Comparison of ENCODE assay signal across 20 mouse cellular contexts in the genomic region with DNA sequence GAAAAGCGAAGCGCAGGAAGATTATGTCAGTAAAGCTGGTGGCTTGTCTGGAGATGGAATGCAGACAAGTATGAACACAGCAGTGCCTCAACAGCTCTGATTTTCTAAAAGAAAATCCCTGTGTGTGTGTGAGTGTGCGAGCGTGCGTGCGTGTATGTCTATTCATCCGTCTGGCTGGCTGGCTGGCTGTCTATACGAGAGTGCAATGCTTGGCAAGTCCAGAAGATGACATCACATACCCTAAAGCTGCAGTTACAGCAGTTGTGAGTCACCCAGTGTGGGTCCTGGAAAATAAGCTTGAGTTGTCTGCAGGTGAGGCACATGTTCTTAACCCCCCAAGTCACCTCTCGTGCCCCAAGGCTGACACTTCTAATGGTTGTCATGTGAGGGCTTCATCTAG. TPM values are rescaled to one million over a fixed set of nuclear protein-coding genes. Genes with fewer than 3 reads are reported as not detected.
DNase-seq lines count a peak whose midpoint lies in the region; ATAC-seq and TF ChIP-seq lines count a peak whose summit lies in the region.
"Had no signal": no experiment of that assay in that cellular context is flagged by ENCODE, and none has a peak within 500 bp of the region (broad histone marks: within the 10 kb centered on the region; RNA-seq: fewer than 3 reads in every experiment).

No protein-coding gene starts in this region.

- peaks cover 6% of the 10 kb centered on the region; the same call in 1 of the 2 replicates for H3K4me1 ChIP-seq in forebrain, embryonic 15.5 days
- H3K4me1 ChIP-seq in forebrain, embryonic 12.5 days: 0 out of 2 replicates have a peak, but pooled peaks cover 3% of the 10 kb centered on the region
- H3K4me1 ChIP-seq in limb, embryonic 13.5 days: peaks cover 42% of the 10 kb centered on the region
- H3K4me1 ChIP-seq: midbrain, embryonic 15.5 days had no signal

- no peak for TF ChIP-seq POLR2A in brain, embryonic 14.5 days (IDR thresholded peaks at IDR 0.05; ENCODE audit: borderline replicate concordance, extremely low read depth, insufficient read depth, insufficient read length, poor library complexity, severe bottlenecking)

- no peaks in the 10 kb centered on the region for H3K9me3 ChIP-seq in forebrain, embryonic 15.5 days
- no peaks in the 10 kb centered on the region for H3K9me3 ChIP-seq in forebrain, embryonic 12.5 days
- H3K9me3 ChIP-seq in limb, embryonic 13.5 days: no peaks in the 10 kb centered on the region
- H3K9me3 ChIP-seq: heart, embryonic 13.5 days; midbrain, embryonic 15.5 days had no signal

- no peak overlapping the region for H3K4me3 ChIP-seq in forebrain, embryonic 15.5 days
- H3K4me3 ChIP-seq in forebrain, embryonic 12.5 days (replicated peaks): no peak overlapping the region
- H3K4me3 ChIP-seq in limb, embryonic 13.5 days: no peak overlapping the region
- no peak overlapping the region for H3K4me3 ChIP-seq in left cerebral cortex, adult 2 months
- H3K4me3 ChIP-seq: heart, embryonic 13.5 days; midbrain, embryonic 15.5 days; myocyte had no signal

- H3K4me2 ChIP-seq in forebrain, embryonic 15.5 days (replicated peaks): no peak overlapping the region
- no peak overlapping the region for H3K4me2 ChIP-seq in forebrain, embryonic 12.5 days
- no peak overlapping the region for H3K4me2 ChIP-seq in limb, embryonic 13.5 days (replicated peaks)
- H3K4me2 ChIP-seq: heart, embryonic 13.5 days; liver, embryonic 11.5 days; midbrain, embryonic 15.5 days had no signal

- ATAC-seq in forebrain, embryonic 15.5 days (replicated peaks): peak; percentile 35; the same call in 1 of the 2 replicates
- ATAC-seq in forebrain, embryonic 12.5 days (ENCODE audit: low FRiP score): no peak
- ATAC-seq in limb, embryonic 13.5 days (ENCODE audit: low FRiP score, low read depth): peak; percentile 54; the same call in 1 of the 2 replicates
- ATAC-seq: hindbrain, embryonic 16.5 days; intestine, postnatal 0 days; midbrain, embryonic 15.5 days had no signal

- 53% methylated on average over 9 of the region's 9 CpGs for WGBS in forebrain, embryonic 15.5 days
- WGBS in forebrain, embryonic 12.5 days: 82% methylated on average over 9 of the region's 9 CpGs
- 78% methylated on average over 9 of the region's 9 CpGs for WGBS in limb, embryonic 13.5 days

- no peaks in the 10 kb centered on the region for H3K27me3 ChIP-seq in forebrain, embryonic 15.5 days
- H3K27me3 ChIP-seq in forebrain, embryonic 12.5 days: 0 out of 2 replicates have a peak, but pooled peaks cover 6% of the 10 kb centered on the region
- H3K27me3 ChIP-seq in limb, embryonic 13.5 days: no peaks in the 10 kb centered on the region
- H3K27me3 ChIP-seq: heart, embryonic 13.5 days; midbrain, embryonic 15.5 days had no signal

- TF ChIP-seq CTCF in brain, embryonic 14.5 days (IDR thresholded peaks at IDR 0.05; ENCODE audit: borderline replicate concordance, extremely low read depth, insufficient read depth, insufficient read length): no peak
- no peak for TF ChIP-seq CTCF in left cerebral cortex, adult 2 months (IDR thresholded peaks at IDR 0.05)

- peak; percentile 40 for DNase-seq in 3T3-L1 (ENCODE audit: low read depth, low spot score)
- peak; percentile 65 for DNase-seq in brain, embryonic 14.5 days (ENCODE audit: low read depth)
- no peak for DNase-seq in left cerebral cortex, adult 2 months (ENCODE audit: extremely low spot score in 1 of 2, low spot score in 2 of 2)
- DNase-seq in thymus, postnatal 4 days: no peak
- DNase-seq: B cell, adult 2 months; cerebellum, adult 9-10 months; lung, adult 18-20 months; lung, postnatal 36 days had no signal

- no peaks in the 10 kb centered on the region for H3K36me3 ChIP-seq in forebrain, embryonic 15.5 days
- peaks cover 29% of the 10 kb centered on the region for H3K36me3 ChIP-seq in forebrain, embryonic 12.5 days (replicated peaks)
- peaks cover 30% of the 10 kb centered on the region for H3K36me3 ChIP-seq in limb, embryonic 13.5 days
- H3K36me3 ChIP-seq: midbrain, embryonic 15.5 days had no signal

- H3K27ac ChIP-seq in forebrain, embryonic 15.5 days (replicated peaks): no peak overlapping the region
- no peak overlapping the region; the same call in 1 of the 2 replicates for H3K27ac ChIP-seq in forebrain, embryonic 12.5 days
- peak overlapping the region; percentile 48; the same call in 1 of the 2 replicates for H3K27ac ChIP-seq in limb, embryonic 13.5 days
- no peak overlapping the region for H3K27ac ChIP-seq in left cerebral cortex, adult 2 months
- H3K27ac ChIP-seq: heart, embryonic 13.5 days; midbrain, embryonic 15.5 days had no signal

- intact Hi-C loops in left cerebral cortex, adult 2 months (cut with DNase I): no loop called here

- H3K9ac ChIP-seq in forebrain, embryonic 15.5 days (replicated peaks): no peak overlapping the region
- no peak overlapping the region for H3K9ac ChIP-seq in forebrain, embryonic 12.5 days
- no peak overlapping the region for H3K9ac ChIP-seq in limb, embryonic 13.5 days
- H3K9ac ChIP-seq: heart, embryonic 13.5 days; midbrain, embryonic 15.5 days had no signal

RNA-seq across cellular contexts. Expression of a gene that starts 9.3 kb away (rescaled TPM):
- 39.4 and 40.1 TPM in 2 replicates for polyA plus RNA-seq in forebrain, embryonic 15.5 days (2015; fragmentation: Nextera tagmentation; extraction: Ambion mirVana)
- 84.3 and 105 TPM in 2 replicates for polyA plus RNA-seq in forebrain, embryonic 12.5 days (2016; fragmentation: Nextera tagmentation; extraction: Ambion mirVana)
- polyA plus RNA-seq in brain, embryonic 14.5 days (2012; rRNA removed): 88.4 and 106 TPM in 2 replicates
- 419 and 465 TPM in 2 replicates for polyA plus RNA-seq in limb, embryonic 13.5 days (2015; fragmentation: Nextera tagmentation; extraction: Ambion mirVana)
- 1 to 10 TPM; 2.6 to 2.8 TPM for total RNA-seq in left cerebral cortex, adult 2 months (2021)
- total RNA-seq: granulocyte monocyte progenitor cell, adult 5-6 weeks; megakaryocyte-erythroid progenitor cell, adult 5-6 weeks; neutrophil, adult 5-6 weeks had no signal

Comparison
In these comparisons a context has a peak if more than half of its experiments do, and no peak if none do; other contexts are left out.
1. DNase-seq: peak in 3T3-L1 (single experiment) and brain, embryonic 14.5 days (single experiment); none in left cerebral cortex, adult 2 months (0 of 2) and thymus, postnatal 4 days (single experiment).